Mouse (Mus musculus) R1 (cell line): ENCODE measurements around the gene Pgpep1.

Experiments
- DNase-seq: peaks from one replicate; pipeline ENCODE4 v3.0.0-alpha.2; 2018; ENCODE audit warnings: low read depth, low spot score

Gene Pgpep1

DNA sequence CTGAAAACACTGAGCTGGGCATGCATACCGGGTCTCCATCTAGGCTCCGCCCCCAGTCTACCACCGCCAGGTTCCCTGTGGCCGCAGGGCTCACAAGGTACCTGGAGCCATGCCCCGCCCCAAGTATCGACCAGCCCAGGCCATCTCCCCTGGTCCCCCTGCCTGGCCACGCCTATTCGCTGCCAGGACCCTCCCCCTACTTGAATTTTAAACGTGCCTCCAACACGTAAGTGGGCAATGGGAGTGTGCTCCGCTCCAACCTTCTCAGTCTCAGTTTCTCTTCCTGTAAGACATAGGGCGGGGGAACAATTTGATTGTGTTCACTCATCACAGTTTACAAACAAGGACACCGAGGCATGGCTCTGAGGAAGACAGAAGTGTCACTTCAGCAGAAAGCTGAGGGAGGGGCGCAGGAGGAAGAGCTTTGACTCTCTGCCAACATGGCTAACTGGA is at the start of gene Pgpep1:
TSS of gene Pgpep1 (minus strand) at position 116 of the 453 bp plus-strand sequence.
- DNase-seq, result peak; percentile 97

- no peak for DNase-seq
These were observed 49.6 kb upstream of the Pgpep1 start for GRCm38 (mm10) chr8:70709794-70710193.

- no peak for DNase-seq
These were observed 48.1 kb upstream of the Pgpep1 start for GRCm38 (mm10) chr8:70708281-70708680.

DNA sequence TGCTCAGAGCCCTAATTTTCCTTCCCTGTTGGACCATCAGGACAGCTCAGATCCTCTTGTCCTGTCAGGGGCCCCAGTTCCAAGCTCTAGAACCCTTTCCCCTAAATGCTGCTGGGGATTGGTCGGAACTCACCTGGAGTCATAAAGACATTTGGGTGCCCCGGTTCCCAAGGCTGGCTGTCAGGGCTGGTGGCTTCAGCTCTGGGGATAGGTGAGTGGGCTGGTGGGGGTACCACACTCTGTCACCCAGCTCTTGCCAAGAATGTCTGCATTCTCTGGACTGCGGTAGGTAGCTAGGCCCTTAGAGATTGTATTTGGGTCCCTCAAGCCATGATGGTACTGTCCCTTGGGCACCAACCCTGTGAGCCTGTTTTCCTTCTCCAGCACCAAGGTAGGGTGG is 43.1 kb upstream of the Pgpep1 start, which contains the start of gene Iqcn:
TSS of gene Iqcn (plus strand) at position 171 of the 400 bp plus-strand sequence.
- DNase-seq, result no peak

DNA sequence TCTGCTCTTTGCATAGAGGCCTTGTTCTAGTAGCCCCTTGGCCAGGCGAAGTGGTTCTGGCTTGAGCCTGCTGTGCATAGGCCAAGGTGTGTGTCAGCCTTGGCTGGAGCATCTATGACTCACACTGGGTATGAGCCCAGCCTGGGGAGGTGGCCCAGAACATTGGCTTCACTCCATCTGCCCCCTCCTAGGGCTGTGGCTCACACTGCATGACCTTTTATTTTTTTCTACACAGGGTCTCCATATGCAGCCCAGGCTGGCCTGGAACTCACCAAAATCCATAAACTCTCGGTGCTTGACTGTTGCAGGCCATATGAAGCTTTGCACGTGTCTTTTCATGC is 42.6 kb upstream of the Pgpep1 start:
- DNase-seq, result no peak

- no peak for DNase-seq
These were observed 42.0 kb upstream of the Pgpep1 start for GRCm38 (mm10) chr8:70701982-70702841.

GRCm38 (mm10) chr8:70701048-70701981 is 41.1 kb upstream of the Pgpep1 start:
- no peak for DNase-seq

DNA sequence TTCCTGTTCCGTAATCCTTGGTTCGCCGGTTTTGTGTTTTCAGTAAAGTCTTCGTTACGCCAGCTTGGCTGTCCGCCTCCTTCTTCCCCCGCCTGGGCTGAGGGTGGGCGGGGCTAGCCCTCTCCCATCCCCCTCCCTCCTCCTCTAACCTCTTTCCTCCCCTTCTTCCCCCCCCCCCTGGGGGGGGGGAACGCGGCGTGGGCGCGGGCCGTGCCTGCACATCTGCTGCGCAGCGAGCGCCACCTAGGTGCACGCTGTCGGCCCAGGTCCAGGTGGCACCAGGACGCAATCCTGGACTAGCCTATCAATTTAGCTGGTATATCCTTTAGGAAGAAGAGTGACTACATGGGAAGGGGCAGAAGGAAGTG is 40.4 kb upstream of the Pgpep1 start:
- peak; percentile 91 for DNase-seq

DNA sequence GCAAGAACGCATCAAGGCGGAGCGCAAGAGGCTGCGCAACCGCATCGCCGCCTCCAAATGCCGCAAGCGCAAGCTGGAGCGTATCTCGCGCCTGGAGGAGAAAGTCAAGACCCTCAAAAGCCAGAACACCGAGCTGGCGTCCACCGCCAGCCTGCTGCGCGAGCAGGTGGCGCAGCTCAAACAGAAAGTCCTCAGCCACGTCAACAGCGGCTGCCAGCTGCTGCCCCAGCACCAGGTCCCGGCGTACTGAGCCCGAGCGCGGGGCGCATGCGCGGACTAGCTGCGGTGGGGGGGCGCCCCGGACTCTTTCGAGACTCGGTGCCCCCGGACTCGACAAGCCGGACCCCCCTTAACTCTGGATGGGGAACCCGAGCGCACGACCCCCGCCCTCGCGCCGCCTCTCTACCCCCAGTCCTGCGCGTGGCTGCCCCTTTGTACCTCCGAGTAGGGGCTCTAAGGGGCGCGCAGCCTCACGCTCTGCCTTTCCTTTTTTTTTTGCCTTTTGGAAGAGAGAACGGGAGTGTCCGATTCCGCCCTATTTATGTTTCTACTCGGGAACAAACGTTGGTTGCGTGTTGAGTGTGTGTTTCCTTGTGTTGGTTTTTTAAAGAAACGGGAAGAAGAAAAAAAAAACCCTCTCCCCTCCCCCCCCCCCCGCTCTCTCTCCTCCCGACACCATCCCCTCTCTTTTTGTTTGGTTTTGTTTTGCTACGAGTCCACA is 39.8 kb upstream of the Pgpep1 start:
- peak; percentile 71 for DNase-seq

DNA sequence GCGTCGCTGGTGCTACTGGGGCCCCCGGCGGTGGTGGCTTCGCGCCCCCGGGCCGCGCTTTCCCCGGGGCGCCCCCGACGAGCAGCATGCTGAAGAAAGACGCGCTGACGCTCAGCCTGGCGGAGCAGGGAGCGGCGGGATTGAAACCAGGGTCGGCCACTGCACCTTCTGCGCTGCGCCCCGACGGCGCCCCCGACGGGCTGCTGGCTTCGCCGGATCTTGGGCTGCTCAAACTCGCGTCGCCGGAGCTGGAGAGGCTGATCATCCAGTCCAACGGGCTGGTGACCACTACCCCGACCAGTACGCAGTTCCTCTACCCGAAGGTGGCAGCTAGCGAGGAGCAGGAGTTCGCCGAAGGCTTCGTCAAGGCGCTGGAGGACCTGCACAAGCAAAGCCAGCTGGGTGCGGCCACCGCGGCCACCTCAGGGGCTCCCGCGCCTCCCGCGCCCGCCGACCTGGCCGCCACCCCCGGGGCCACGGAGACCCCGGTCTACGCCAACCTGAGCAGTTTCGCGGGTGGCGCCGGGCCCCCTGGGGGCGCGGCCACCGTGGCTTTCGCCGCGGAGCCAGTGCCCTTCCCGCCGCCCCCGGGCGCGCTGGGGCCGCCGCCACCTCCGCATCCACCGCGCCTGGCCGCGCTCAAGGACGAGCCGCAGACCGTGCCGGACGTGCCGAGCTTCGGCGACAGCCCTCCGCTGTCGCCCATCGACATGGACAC is 39.1 kb upstream of the Pgpep1 start:
- peak; percentile 52 for DNase-seq

- DNase-seq, result peak; percentile 98
These were observed 38.3 kb upstream of the Pgpep1 start, which contains the start of gene Jund for GRCm38 (mm10) chr8:70698310-70699109. Gene Jund, plus strand, starts transcription at chr8:70698949.

- DNase-seq, result no peak
These were observed 37.4 kb upstream of the Pgpep1 start for GRCm38 (mm10) chr8:70697366-70698250.

DNA sequence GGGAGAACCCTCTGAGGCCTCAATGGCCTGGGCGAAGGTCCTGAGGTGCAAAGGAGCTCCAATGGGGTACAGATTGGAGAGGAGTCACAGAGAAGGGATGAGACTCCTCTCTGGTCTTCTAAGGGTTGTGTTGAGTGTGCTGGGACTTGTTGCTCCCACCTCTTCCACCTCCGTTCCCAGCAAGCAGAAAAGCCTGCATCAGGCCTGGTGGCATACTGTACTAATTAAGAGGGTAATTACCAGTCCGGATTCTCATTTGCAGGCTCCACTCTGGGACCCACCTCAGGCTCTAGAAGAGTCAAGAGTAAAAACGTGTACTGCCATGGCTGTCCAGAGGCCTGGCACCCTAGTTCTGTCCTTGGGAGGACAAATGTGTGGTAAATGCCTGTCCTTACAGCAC is 36.8 kb upstream of the Pgpep1 start:
- DNase-seq, result no peak

DNA sequence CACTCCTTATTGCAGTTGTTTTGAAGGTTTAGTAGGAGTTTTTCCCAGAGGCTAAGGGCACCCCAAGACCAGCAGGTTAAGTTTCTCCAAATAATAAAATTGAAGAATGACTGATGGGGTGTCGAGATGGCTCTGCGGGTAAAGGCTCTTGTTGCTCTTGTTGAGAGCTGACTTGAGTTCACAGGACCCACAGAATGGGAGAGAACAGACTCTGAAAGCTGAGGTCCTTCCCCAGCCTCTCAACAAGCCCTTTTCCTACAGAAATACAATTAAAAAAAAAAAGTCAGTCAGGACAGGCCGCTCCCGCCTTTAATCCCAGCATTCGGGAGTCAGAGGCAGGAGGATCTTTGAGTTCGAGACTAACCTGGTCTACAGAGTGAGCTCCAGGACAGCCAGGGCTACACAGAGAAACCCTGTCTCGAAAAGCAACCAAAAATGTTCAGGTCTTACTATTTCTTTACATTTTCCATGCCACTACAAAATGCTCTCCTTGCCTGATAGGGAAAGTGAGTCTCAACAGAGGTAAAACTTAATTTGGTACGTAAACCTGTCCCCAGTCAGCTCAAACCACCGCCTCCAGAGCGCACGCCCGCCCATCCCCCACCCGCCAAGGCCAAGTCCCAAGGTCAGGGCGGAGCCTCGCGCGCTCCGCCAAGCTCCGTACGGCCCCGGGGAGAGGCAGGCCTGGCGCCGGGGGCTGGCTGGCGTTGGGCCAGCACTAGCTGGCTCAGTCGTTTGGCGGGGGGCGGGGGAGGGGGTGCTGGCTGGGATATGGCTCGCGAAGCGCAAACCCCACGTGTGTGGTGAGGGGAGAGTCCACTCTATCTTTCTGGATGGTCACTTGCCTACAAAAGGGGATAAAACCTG is 36.1 kb upstream of the Pgpep1 start:
- DNase-seq, result peak; percentile 80

DNA sequence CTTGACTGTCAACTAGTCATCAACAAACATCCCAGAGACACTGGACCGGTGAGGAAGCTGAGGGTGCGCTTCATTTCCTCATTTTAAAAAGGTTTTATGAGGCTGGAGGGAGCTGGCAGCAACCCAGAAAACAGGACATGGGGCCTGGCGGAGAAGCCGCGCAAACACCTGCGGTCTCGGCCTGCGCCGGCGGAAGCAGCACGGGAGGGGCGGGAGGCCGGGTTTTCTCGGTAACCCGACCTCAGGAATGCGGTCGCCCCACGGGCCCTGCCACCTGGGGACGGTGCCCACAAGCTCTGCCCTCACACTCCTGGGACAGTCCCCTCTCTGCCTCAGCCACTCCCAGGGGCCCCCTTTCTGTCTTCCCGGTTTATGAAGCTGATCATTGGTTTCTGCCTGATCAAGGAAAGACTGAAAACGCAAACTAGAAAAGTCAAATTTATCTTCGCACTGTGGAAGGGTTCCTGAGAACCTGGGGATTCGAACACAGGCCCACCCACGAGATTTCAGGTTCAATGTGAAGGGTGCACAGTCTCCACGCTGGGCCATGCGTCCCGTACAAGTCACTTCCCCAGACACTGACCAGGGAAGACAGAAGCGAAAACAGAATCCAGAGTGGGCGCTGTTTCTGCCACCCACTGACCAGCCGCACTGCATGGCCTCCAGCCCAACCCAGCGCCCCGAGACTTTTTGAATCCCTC is 35.3 kb upstream of the Pgpep1 start:
- peak; percentile 47 for DNase-seq

DNA sequence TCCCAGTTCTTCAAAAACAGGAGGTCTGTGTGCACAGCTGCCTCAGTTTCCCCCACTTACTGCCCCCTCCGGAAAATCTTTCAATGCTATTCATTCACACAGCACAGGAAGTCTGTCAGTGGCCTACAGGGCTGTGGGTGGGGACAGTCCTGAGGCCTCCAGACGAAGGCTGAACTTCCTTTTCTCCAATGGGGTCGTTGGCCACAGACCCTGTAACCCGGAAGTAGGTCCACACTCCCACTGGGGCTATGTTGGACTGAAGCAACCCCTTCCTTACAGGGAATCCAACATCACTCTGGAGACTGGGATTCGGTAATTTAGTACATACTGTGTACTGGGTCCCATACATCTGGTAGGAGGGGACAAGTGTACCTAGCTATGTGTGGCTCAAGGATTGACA is 33.4 kb upstream of the Pgpep1 start:
- DNase-seq, result no peak

DNA sequence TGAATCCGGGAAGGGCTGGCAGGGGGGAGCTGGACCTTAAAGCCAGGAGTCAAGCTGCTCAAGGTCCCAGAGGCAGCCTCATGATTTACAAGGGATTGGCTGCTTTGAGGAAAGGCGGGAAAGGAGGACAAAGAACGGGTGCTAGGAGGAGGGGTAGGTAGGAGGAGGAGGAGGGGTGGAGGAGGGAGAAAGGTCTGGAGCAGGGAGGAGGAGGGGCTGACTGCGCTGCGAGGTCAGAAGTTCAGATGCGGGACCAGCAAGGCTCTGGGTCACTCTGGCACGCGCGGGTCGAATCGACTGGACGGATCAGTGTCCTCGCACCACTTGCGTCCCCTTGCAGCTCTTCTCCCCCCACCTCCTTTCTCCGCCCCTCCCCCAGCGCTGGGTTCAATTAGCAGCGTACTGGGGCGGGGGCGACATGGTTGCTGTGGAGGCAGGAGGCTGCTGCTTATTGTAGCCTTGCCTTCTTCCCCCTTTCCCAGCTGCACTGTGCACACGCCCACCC is 31.6 kb upstream of the Pgpep1 start:
- peak; percentile 97 for DNase-seq
